Mouse (Mus musculus): ENCODE measurements at regions not wholly inside any gene's neighbourhood (a gene's known extent, or its start where the extent isn't known, plus 50 kb on each side); places are given as distances from the start of the nearest gene placed in this dataset.
A peak's percentile ranks its signal among the peaks of the same experiment; 100 is the strongest.

DNA sequence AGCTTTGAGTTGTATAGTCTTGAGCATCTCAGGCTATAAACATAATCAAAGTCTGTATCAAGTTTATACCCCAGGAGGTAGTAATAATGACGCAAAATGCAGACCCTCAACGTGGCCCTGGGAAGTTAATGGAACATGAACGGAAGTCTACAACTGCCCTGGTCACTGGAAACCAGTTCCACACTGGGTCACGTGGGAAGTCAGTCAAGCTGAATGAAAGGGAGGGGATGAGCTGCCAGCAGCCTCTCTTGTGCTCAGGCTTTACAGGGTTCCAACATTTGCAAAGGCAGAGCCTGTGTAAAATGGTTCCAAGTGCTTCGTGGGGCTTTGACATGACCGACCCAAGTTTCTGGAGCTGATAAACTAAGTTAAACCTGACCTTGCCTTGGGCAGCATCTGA, 229.4 kb downstream of the Lnpk start:
- DNase-seq: no peak

DNA sequence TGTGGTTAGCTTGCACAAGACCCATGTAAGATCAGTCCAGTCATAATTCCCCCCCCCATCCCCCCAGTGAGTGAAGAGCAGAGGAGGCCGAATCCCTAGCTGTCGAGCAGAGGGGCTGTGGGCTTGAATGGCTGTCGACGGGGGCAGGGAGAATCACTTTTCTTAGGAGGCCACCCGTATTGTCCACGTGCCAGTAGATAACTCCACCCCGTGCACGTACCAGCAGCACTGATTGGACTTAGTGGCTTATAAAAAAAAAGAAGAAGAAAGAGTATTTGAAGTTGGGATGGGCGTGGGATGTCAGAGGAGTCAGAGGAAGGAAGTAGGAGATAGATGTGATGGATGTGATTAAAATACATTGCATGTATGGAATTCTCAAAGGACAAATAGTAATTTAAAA, 272.9 kb downstream of the Lnpk start:
- DNase-seq: no peak

DNA sequence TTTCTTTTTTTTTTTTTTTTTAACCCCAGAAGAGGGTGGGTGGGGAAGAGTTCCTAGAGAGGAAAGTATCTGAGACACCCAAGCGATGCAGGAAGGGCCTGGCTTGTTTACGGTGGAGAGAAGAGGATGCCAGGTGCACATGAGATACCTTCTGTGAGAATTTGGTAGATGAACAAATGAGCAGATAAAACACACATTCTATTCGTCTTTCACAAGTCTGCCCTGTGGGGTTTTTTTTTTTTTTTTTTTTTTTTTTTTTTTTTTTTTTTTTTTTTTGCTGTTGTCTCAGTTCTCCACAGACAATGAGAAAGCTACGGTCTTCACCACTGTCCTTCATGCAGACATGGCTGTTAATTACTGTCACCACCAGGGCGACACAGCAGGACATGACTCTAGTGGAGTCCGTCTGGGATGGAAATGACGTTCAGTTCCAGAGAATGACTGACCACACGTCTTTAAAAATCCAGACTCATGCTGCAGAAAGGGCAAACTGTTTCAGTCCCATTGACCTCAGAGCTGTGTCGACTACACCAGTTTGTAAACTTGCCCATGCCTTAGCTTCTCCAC, 278.3 kb downstream of the Lnpk start:
- DNase-seq: no peak

DNA sequence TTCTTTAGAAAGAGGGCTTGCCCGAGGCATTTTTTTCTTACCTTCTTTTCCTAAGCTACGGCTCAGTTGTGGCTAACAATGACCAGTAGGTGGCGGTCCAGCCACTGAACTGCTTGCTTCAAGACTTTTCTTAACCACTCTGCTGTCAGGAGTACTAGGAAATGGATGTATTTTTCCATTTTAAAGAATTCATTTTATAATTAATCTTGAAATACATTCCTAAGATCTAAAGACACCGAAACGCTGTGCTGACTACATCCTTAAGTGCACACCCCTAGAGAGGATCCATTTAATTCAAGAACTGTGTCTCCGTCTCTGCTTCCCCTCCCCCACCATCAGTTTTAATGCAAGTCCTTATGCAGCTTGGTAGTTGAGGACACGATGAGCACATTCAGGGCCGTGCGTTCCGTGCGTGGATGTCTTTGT, 278.9 kb downstream of the Lnpk start:
- DNase-seq: peak; percentile 13

DNA sequence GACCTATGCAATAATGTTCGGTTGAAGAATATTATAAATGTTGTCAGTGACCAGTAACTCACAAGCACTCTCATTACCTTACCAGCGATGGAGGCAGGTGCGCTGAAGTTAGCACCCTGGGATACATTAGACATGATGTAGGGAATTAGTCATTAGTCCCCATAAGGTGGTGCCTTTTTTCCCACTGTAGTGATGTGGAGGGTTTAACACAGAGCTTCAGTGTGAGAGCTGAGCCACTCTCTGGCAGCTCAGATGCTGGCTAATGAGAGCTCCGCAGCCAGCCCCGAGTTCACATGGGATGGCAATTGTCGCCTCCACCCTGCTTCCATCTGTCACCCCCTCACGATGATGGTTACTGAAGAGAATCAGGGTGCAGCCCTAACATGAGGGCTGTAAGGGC, 286.6 kb downstream of the Lnpk start:
- no peak for DNase-seq

DNA sequence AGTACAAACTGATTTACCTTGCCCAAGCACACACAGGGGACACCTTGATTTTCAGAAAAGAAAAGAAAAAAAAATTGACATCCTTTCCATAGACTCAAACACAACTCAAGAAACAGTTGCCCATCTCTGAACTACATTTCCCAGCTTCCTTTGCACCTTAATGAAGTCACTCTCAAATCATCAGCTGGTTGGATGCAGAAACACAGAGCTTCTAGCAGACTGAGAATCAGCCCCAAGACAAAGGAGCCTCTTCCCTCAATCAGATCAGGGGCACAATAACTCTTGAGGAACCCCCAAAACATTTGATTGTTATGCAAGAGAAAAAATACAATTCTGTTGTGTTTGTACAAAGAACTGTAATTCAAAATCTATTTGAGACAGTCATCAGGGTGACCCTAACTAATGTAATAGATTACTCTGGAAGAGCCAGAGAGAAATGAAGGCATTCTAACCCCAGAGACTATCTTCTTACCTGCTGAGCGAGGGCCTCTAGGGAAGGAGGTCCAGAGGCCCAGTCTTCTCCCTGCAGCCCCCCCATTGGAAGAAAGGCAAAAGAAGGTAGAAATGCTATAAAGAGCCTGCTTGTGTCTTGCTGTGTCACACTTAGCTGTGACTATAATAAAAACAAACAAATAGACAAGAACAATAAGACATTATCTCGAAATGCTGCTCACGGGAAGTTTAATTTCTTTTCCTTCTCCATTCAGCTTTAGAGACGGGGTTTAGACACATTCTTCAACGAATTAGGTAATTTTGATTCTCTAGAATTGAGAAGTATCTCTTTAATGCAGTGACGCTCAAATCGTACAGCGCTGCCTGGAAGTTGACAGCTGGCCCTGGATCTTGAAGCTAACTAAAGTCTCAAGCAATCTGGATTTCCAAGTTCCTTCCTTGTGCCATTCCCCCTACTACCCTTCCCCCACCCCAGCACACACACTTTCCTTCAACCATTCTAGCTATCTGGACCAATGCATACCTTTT, 287.5 kb downstream of the Lnpk start:
- DNase-seq: no peak

- DNase-seq: no peak
These were observed 293.6 kb downstream of the Lnpk start for GRCm38 (mm10) chr2:74285624-74286023.

- no peak for DNase-seq
These were observed 314.3 kb downstream of the Lnpk start for GRCm38 (mm10) chr2:74264963-74265362.

DNA sequence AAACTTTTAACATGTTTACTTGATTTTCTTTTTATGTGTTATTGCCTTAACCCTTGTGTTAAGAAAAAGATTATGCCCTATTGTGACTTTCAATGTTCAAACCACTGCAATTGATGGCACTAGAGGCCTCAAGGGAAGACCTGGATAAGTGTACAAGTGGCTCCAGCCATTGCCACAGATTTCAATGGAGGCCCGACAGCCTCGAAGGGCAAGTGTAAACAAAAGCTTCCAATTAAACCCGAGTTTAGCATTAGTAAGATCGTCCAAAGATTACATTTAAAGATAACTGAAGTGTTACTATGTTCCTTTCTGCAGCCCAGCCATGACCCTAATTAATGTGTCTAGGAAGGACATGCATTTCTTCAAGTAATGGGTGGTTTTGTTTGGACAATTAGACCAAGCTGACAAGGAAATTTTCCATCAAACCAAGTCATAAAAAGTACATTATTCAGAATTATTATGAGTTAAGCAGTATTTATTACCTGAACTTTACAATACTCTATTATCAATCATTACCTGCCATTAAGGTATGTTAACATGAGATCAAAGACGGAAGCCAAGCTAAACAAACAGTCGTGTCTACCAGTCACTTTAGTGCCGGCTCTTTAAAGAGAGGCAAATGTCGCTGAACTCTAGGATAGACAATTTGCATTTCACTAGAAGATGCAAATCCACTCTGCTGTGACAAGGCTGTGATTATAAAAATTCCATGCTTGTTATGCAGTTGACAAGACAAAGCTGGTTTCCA, 322.0 kb downstream of the Lnpk start:
- DNase-seq: no peak

DNA sequence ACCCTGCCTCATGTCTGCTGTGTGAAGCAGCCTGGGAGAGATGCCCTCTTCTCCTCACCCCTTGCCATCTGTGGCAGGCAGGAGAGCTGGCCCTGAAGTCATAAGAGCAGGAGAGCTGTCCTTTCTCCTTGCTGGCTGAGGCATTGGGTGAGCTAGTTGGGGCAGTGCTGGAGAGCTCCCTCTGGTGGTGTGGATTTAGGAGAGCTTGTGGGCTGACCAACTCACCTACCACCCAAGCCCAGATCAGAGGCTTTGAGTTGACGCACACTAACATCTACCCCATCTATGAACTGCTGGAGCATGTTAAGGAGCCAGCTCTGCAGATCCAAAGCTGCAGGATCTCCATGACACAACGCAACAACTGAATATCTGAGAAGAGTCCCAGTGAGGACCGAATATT, 331.7 kb downstream of the Lnpk start:
- no peak for DNase-seq

DNA sequence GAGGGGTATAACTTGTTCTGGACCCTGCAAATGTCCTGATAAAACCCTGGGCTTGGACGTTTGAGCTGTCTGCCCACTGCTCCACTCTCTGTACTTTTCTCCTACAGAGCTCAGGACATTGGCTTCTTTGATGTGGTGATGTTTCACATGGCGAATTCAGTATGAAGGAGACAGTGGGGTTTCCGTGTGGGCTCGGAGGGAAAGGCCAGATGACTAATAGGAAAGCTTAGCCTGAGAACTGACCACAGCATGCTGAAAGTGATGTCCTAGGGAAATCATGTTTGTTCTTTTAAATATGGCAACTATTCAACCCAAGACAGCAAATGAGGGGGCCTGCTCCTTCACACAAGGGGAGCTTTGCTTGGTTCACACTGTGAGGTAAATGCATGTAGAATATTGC, 332.6 kb downstream of the Lnpk start:
- no peak for DNase-seq

- no peak for DNase-seq
These were observed 333.1 kb upstream of the Atp5g3 start for GRCm38 (mm10) chr2:74244203-74244602.

DNA sequence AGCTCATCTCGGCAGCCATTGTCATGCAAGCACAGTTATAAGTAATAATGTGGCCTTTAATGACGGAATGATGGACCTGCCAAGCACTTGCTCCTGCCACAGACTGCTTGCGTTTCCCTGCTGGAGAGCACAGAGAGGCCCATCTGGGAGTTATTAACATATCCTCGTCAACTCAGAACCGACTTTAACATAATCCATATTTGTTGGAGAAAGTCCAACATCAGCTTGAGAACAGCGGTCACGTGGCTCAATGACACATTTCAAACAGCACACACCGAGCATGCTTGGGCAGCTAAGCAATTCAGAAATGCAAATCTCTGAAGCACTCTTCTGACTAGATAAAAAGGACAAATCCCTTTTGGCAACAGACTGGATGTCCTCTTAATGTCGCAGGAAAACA, 332.7 kb upstream of the Atp5g3 start:
- no peak for DNase-seq

DNA sequence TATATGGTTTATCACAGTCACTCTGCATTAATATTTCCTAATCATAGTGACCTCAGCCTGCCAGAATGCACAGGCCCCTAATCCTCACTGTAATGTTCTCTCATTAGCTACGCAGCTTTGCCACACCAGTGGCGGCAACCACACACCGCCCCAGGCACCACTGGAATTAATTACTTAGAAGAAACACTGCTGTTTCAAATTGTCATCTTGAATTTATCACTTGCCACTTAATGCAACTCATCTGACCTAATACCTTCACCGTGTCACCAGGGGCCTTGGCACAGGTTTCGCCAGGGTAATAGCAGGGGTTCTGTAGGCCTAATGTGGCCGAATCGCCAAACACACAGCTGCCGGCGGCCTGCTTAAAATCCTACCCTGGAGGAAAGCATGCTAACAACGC, 328.5 kb upstream of the Atp5g3 start:
- no peak for DNase-seq

DNA sequence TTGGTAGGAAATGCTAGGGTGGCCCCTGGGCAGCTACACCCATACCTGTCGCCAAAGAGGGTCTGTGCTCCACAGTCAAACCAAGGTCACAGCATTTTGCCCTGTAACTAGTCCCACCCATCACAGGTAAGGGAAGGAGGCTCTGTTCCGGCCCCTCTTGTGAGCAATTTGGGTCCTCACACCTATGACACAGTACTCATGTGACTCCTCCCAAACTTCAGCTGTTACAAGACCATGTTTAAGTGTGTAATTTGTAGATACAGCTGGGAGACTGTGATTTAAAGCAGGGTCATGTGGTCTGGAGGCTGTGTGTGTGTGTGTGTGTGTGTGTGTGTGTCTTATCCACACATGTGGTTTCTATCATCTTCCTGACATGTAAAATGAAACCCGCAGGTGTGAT, 306.3 kb upstream of the Atp5g3 start:
- no peak for DNase-seq

DNA sequence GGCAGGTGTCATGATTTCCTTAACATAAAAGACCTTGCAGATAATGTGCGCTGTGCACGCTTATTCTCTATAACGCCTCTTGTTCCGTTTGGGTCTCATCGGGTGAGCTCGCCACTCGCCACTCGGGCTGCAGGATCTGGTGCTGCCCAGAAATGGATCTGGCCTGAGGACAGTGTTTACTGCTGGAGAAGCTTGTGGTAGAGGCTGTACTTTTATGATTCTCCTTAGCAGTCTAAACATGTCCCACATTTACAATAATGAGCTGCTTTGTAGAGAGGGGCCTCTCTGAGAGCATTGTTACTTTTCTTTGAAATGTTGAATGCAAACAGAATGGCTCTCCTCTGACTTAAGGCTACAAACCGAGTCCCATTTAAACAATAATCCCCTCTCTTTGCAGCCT, 299.1 kb upstream of the Atp5g3 start:
- no peak for DNase-seq

- no peak for DNase-seq
These were observed 298.3 kb upstream of the Atp5g3 start for GRCm38 (mm10) chr2:74209421-74209917.

- DNase-seq: no peak
These were observed 296.3 kb upstream of the Atp5g3 start for GRCm38 (mm10) chr2:74207440-74207839.

DNA sequence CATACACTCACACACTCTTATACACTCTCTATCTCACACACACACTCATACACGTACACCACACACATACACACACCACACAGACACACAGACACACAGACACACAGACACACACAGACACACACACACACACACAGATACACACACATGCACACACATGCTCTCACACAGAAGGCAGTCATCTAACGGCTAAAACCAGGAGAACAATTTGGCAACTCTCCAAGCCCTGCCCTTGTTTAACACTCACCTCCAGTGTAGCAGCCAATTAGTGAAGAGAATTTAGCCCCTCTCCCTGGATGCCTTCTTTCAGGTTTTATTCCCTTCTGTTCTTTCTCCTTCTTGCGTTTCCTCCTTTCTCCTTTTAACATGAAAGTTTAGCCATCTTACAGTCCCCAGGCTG, 291.6 kb upstream of the Atp5g3 start:
- no peak for DNase-seq

- no peak for DNase-seq
These were observed 290.6 kb upstream of the Atp5g3 start for GRCm38 (mm10) chr2:74201608-74202323.

GRCm38 (mm10) chr2:74199550-74199949, 288.4 kb upstream of the Atp5g3 start:
- DNase-seq: no peak

Measured in gastrocnemius, postnatal 25 days (tissue).